In the genomic region with DNA sequence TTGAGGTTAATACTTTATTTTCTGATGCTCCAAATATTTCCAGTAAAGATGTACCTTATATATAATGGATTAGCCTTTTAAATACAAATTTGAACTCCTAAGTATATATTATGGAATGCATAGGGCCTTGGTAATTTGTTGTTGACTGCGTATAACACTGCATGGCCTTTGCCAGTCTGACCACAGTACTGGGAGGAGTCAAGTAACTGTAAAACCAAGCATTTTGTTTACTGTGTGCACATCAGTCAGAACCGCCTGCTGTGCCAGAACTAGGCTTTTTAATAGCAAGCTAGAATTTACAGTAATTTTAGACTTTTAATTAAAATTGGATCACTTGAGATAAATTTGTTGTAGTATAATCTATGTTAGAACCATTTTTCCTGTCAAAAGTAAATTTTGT, we compare ENCODE assay signal across 18 mouse cellular contexts. TPM values are rescaled to one million over a fixed set of nuclear protein-coding genes. Genes with fewer than 3 reads are reported as not detected.
DNase-seq lines count a peak whose midpoint lies in the region; ATAC-seq and TF ChIP-seq lines count a peak whose summit lies in the region.
"Had no signal": no experiment of that assay in that cellular context is flagged by ENCODE, and none has a peak within 500 bp of the region (broad histone marks: within the 10 kb centered on the region; RNA-seq: fewer than 3 reads in every experiment).

No protein-coding gene starts in this region.

- ATAC-seq in heart, embryonic 16.5 days (replicated peaks; ENCODE audit: extremely low read depth, insufficient read depth, low FRiP score), result no peak
- ATAC-seq in heart, embryonic 12.5 days (ENCODE audit: insufficient number of reproducible peaks, low FRiP score), result no peak
- no peak for ATAC-seq in midbrain, embryonic 14.5 days (ENCODE audit: low FRiP score, low TSS enrichment)
- ATAC-seq in midbrain, embryonic 15.5 days (replicated peaks), result no peak
- ATAC-seq in embryonic facial prominence, embryonic 14.5 days (ENCODE audit: low read depth), result no peak

- peaks cover 8% of the 10 kb centered on the region for H3K4me1 ChIP-seq in heart, embryonic 16.5 days (ENCODE audit: control insufficient read depth, insufficient read depth, low read length)
- H3K4me1 ChIP-seq in heart, embryonic 12.5 days (replicated peaks), result peaks cover 13% of the 10 kb centered on the region
- peaks cover 17% of the 10 kb centered on the region for H3K4me1 ChIP-seq in midbrain, embryonic 14.5 days (ENCODE audit: control insufficient read depth, insufficient read depth, low read length)
- peaks cover 15% of the 10 kb centered on the region for H3K4me1 ChIP-seq in midbrain, embryonic 15.5 days
- peaks cover 20% of the 10 kb centered on the region; the same call in 1 of the 2 replicates for H3K4me1 ChIP-seq in embryonic facial prominence, embryonic 14.5 days (ENCODE audit: control insufficient read depth, insufficient read depth, low read length)

- H3ac ChIP-seq in myocyte (ENCODE audit: control insufficient read depth, insufficient read length), result no peak overlapping the region

- intact Hi-C loops in left cerebral cortex, postnatal 4 days (cut with DNase I), result loop anchor here (5.0 kb wide), 3 partner anchors 57 to 228 kb away; no protein-coding TSS in a partner anchor

- DNase-seq in midbrain, embryonic 14.5 days, result no peak
- no peak for DNase-seq in embryonic facial prominence, embryonic 14.5 days (ENCODE audit: low spot score)
- no peak for DNase-seq in layer of hippocampus, adult 9-11 months
- DNase-seq in left cerebral cortex, postnatal 4 days, result no peak
- DNase-seq: adrenal gland, postnatal 10 days; cerebellum, adult 2 months; gastrocnemius, postnatal 14 days; heart, postnatal 4 days; kidney, adult 18-20 months; kidney, postnatal 4 days; liver; lung, adult 2 months had no signal

- no peaks in the 10 kb centered on the region for H3K27me3 ChIP-seq in heart, embryonic 16.5 days (ENCODE audit: control insufficient read depth, insufficient read depth, low read length)
- no peaks in the 10 kb centered on the region for H3K27me3 ChIP-seq in heart, embryonic 12.5 days (replicated peaks)
- no peaks in the 10 kb centered on the region for H3K27me3 ChIP-seq in midbrain, embryonic 14.5 days (ENCODE audit: control insufficient read depth, insufficient read depth, low read length)
- H3K27me3 ChIP-seq in midbrain, embryonic 15.5 days (replicated peaks), result no peaks in the 10 kb centered on the region
- no peaks in the 10 kb centered on the region for H3K27me3 ChIP-seq in embryonic facial prominence, embryonic 14.5 days (replicated peaks; ENCODE audit: control insufficient read depth, insufficient read depth, low read length)
- no peaks in the 10 kb centered on the region for H3K27me3 ChIP-seq in myocyte (ENCODE audit: control insufficient read depth, insufficient read depth, insufficient read length)

- no peak for TF ChIP-seq POLR2A in myocyte (IDR thresholded peaks at IDR 0.05; ENCODE audit: insufficient read length, low read depth)

- no peak overlapping the region for H3K27ac ChIP-seq in heart, embryonic 16.5 days (ENCODE audit: low read length)
- no peak overlapping the region for H3K27ac ChIP-seq in heart, embryonic 12.5 days (ENCODE audit: poor library complexity, severe bottlenecking)
- H3K27ac ChIP-seq in midbrain, embryonic 14.5 days (replicated peaks; ENCODE audit: low read depth, low read length), result no peak overlapping the region
- H3K27ac ChIP-seq in midbrain, embryonic 15.5 days, result no peak overlapping the region
- no peak overlapping the region for H3K27ac ChIP-seq in embryonic facial prominence, embryonic 14.5 days (replicated peaks; ENCODE audit: low read depth, low read length)

- peaks cover 85% of the 10 kb centered on the region for H3K79me2 ChIP-seq in myocyte (ENCODE audit: control insufficient read depth, insufficient read depth)

- no peak overlapping the region for H3K9ac ChIP-seq in heart, embryonic 16.5 days (ENCODE audit: low read length)
- no peak overlapping the region for H3K9ac ChIP-seq in heart, embryonic 12.5 days
- H3K9ac ChIP-seq in midbrain, embryonic 14.5 days (replicated peaks; ENCODE audit: low read length), result no peak overlapping the region
- no peak overlapping the region for H3K9ac ChIP-seq in midbrain, embryonic 15.5 days
- no peak overlapping the region for H3K9ac ChIP-seq in embryonic facial prominence, embryonic 14.5 days (ENCODE audit: low read depth, low read length)

- 84% methylated on average over 2 of the region's 2 CpGs for whole genome bisulfite sequencing in heart, embryonic 16.5 days
- 85% methylated on average over 2 of the region's 2 CpGs for WGBS in heart, embryonic 12.5 days
- WGBS in midbrain, embryonic 14.5 days, result 78% methylated on average over 2 of the region's 2 CpGs
- 83% methylated on average over 2 of the region's 2 CpGs for WGBS in midbrain, embryonic 15.5 days
- WGBS in embryonic facial prominence, embryonic 14.5 days, result 67% methylated on average over 2 of the region's 2 CpGs

- no peaks in the 10 kb centered on the region for H3K9me3 ChIP-seq in heart, embryonic 16.5 days (replicated peaks; ENCODE audit: control insufficient read depth, low read length)
- no peaks in the 10 kb centered on the region for H3K9me3 ChIP-seq in heart, embryonic 12.5 days (replicated peaks)
- H3K9me3 ChIP-seq in midbrain, embryonic 14.5 days (ENCODE audit: control insufficient read depth, low read length), result no peaks in the 10 kb centered on the region
- no peaks in the 10 kb centered on the region for H3K9me3 ChIP-seq in midbrain, embryonic 15.5 days
- no peaks in the 10 kb centered on the region for H3K9me3 ChIP-seq in embryonic facial prominence, embryonic 14.5 days (ENCODE audit: control insufficient read depth, low read length)

- H3K36me3 ChIP-seq in heart, embryonic 16.5 days (ENCODE audit: control insufficient read depth, insufficient read depth), result no peaks in the 10 kb centered on the region
- no peaks in the 10 kb centered on the region for H3K36me3 ChIP-seq in heart, embryonic 12.5 days
- H3K36me3 ChIP-seq in midbrain, embryonic 14.5 days (ENCODE audit: control insufficient read depth, insufficient read depth, low read length), result no peaks in the 10 kb centered on the region
- H3K36me3 ChIP-seq in midbrain, embryonic 15.5 days (replicated peaks), result no peaks in the 10 kb centered on the region
- H3K36me3 ChIP-seq in embryonic facial prominence, embryonic 14.5 days (ENCODE audit: control insufficient read depth, insufficient read depth, low read length), result peaks cover 4% of the 10 kb centered on the region; the same call in 1 of the 2 replicates
- no peaks in the 10 kb centered on the region for H3K36me3 ChIP-seq in myocyte (ENCODE audit: control insufficient read depth, insufficient read depth)

- H3K4me2 ChIP-seq in heart, embryonic 16.5 days (ENCODE audit: low read depth, low read length), result peak overlapping the region; percentile 32; the same call in 1 of the 2 replicates
- H3K4me2 ChIP-seq in heart, embryonic 12.5 days, result no peak overlapping the region
- H3K4me2 ChIP-seq in midbrain, embryonic 14.5 days (ENCODE audit: low read length), result peak overlapping the region; percentile 84
- H3K4me2 ChIP-seq in midbrain, embryonic 15.5 days, result no peak overlapping the region
- H3K4me2 ChIP-seq in embryonic facial prominence, embryonic 14.5 days (ENCODE audit: low read depth, low read length), result peak overlapping the region; percentile 76
- H3K4me2 ChIP-seq in myocyte (ENCODE audit: low read depth), result peak overlapping the region; percentile 81
- H3K4me2 ChIP-seq: heart, embryonic 11.5 days had no signal

- no peak overlapping the region for H3K4me3 ChIP-seq in heart, embryonic 16.5 days (ENCODE audit: low read length)
- no peak overlapping the region for H3K4me3 ChIP-seq in heart, embryonic 12.5 days
- H3K4me3 ChIP-seq in midbrain, embryonic 14.5 days (replicated peaks; ENCODE audit: low read depth, low read length), result no peak overlapping the region
- H3K4me3 ChIP-seq in midbrain, embryonic 15.5 days, result no peak overlapping the region
- no peak overlapping the region for H3K4me3 ChIP-seq in embryonic facial prominence, embryonic 14.5 days (ENCODE audit: low read depth, low read length)
- H3K4me3 ChIP-seq in myocyte, result no peak overlapping the region
- H3K4me3 ChIP-seq: erythroblast, embryonic 14.5 days had no signal

TF ChIP-seq in myocyte, 11 proteins besides CTCF, POLR2A, EP300 and RAD21:
- TF ChIP-seq TCF12 (IDR thresholded peaks at IDR 0.05; ENCODE audit: insufficient read depth, poor library complexity, severe bottlenecking), result no peak
- TF ChIP-seq MAX (IDR thresholded peaks at IDR 0.05; ENCODE audit: low read depth), result no peak
- no peak for TF ChIP-seq USF1 (IDR thresholded peaks at IDR 0.05; ENCODE audit: low read depth)
- no peak for TF ChIP-seq E2F4 (IDR thresholded peaks at IDR 0.05; ENCODE audit: insufficient read depth)
- no peak for TF ChIP-seq SRF (IDR thresholded peaks at IDR 0.05; ENCODE audit: control insufficient read depth, insufficient read length, low read depth)
- TF ChIP-seq CEBPB (IDR thresholded peaks at IDR 0.05; ENCODE audit: insufficient read depth, poor library complexity, severe bottlenecking), result no peak
- no peak for TF ChIP-seq MYOG (IDR thresholded peaks at IDR 0.05; ENCODE audit: control insufficient read depth in 1 of 3, insufficient read depth in 1 of 3, insufficient read length in 2 of 3, low read depth in 2 of 3)
- no peak for TF ChIP-seq MYOD1 (IDR thresholded peaks at IDR 0.05; ENCODE audit: control insufficient read depth in 1 of 3, insufficient read length in 2 of 3, low read depth in 2 of 3)
- no peak for TF ChIP-seq REST (IDR thresholded peaks at IDR 0.05; ENCODE audit: insufficient read depth, insufficient read length)
- TF ChIP-seq TCF3 (IDR thresholded peaks at IDR 0.05; ENCODE audit: insufficient read length, low read depth), result no peak
- no peak for TF ChIP-seq POLR2AphosphoS2 (IDR thresholded peaks at IDR 0.05; ENCODE audit: insufficient read length, low read depth)

RNA-seq across cellular contexts. Expression of a gene that starts 3.7 kb away (rescaled TPM):
- polyA plus RNA-seq in heart, embryonic 16.5 days (2015; fragmentation: Nextera tagmentation; extraction: Ambion mirVana), result 3.7 and 5.2 TPM in 2 replicates
- polyA plus RNA-seq in heart, embryonic 12.5 days (2016; fragmentation: Nextera tagmentation; extraction: Ambion mirVana), result 13.8 and 14.7 TPM in 2 replicates
- 18.9 and 19.6 TPM in 2 replicates for polyA plus RNA-seq in midbrain, embryonic 14.5 days (2014; fragmentation: Nextera tagmentation; extraction: Ambion mirVana)
- 10.6 and 11.2 TPM in 2 replicates for polyA plus RNA-seq in midbrain, embryonic 15.5 days (2015; fragmentation: Nextera tagmentation; extraction: Ambion mirVana)
- polyA plus RNA-seq in embryonic facial prominence, embryonic 14.5 days (2014; fragmentation: Nextera tagmentation; extraction: Ambion mirVana), result 26.6 and 27.5 TPM in 2 replicates
- 7.1 TPM for polyA plus RNA-seq in myocyte (2012; fragmentation: generic; extraction: Trizol)
- 10 to 100 TPM; 53.4 to 58.2 TPM for total RNA-seq in left cerebral cortex, postnatal 4 days (2021)

Comparison
In these comparisons a context has a peak if more than half of its experiments do, and no peak if none do; other contexts are left out.
1. H3K4me2 ChIP-seq: peak in heart, embryonic 16.5 days (single experiment), midbrain, embryonic 14.5 days (single experiment), embryonic facial prominence, embryonic 14.5 days (single experiment) and myocyte (single experiment); none in heart, embryonic 12.5 days (single experiment) and midbrain, embryonic 15.5 days (single experiment).